Mouse (Mus musculus): ENCODE measurements at regions not wholly inside any gene's neighbourhood (a gene's known extent, or its start where the extent isn't known, plus 50 kb on each side); places are given as distances from the start of the nearest gene placed in this dataset.
A peak's percentile ranks its signal among the peaks of the same experiment; 100 is the strongest.

GRCm38 (mm10) chr12:98059419-98060180 lies 199.7 kb downstream of the Galc start:
- no peaks in the 10 kb centered on the region for H3K9me3 ChIP-seq
- H3K4me2 ChIP-seq (replicated peaks): no peak overlapping the region
- no peak overlapping the region for H3K27ac ChIP-seq
- H3K27me3 ChIP-seq (replicated peaks): no peaks in the 10 kb centered on the region
- H3K4me3 ChIP-seq (replicated peaks): no peak overlapping the region
- no peak for ATAC-seq
- H3K36me3 ChIP-seq: no peaks in the 10 kb centered on the region
- 80% methylated on average over 7 of the region's 7 CpGs for WGBS
- no peaks in the 10 kb centered on the region for H3K4me1 ChIP-seq (replicated peaks)
- H3K9ac ChIP-seq: no peak overlapping the region

- H3K9me3 ChIP-seq: no peaks in the 10 kb centered on the region
- ATAC-seq: no peak
- H3K27me3 ChIP-seq (replicated peaks): no peaks in the 10 kb centered on the region
- H3K9ac ChIP-seq: no peak overlapping the region
- no peak overlapping the region for H3K4me2 ChIP-seq (replicated peaks)
- no peaks in the 10 kb centered on the region for H3K4me1 ChIP-seq (replicated peaks)
- no peak overlapping the region for H3K4me3 ChIP-seq (replicated peaks)
- H3K36me3 ChIP-seq: no peaks in the 10 kb centered on the region
- H3K27ac ChIP-seq: no peak overlapping the region
- 91% methylated on average over 2 of the region's 2 CpGs for WGBS
Observed at GRCm38 (mm10) chr12:98058977-98059376, 200.3 kb downstream of the Galc start.

DNA sequence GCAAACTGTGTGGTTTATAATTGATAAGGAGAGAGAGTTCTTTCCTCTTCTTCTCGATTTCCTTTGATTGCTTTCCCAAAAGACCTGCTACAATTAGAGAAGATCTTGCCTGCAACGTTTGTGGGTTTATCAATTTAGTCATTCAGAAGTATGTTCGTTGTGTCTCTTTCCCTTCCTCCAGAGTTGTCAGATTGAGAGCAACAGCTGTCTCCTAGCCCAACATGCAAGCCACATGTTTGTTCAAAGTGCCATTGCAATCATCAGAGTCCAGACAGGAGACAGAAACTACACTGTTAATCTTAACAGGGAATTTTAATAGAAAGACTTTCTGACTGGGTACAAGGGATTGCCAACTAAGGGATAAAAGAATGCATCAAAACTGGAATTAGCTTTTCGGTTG lies 208.3 kb downstream of the Galc start:
- H3K9ac ChIP-seq: no peak overlapping the region
- no peaks in the 10 kb centered on the region for H3K9me3 ChIP-seq
- H3K27me3 ChIP-seq (replicated peaks): no peaks in the 10 kb centered on the region
- no peak overlapping the region for H3K4me2 ChIP-seq (replicated peaks)
- WGBS: 54% methylated on average over 4 of the region's 4 CpGs
- no peak for ATAC-seq
- no peak overlapping the region for H3K27ac ChIP-seq
- no peaks in the 10 kb centered on the region for H3K36me3 ChIP-seq
- H3K4me1 ChIP-seq (replicated peaks): no peaks in the 10 kb centered on the region
- no peak overlapping the region for H3K4me3 ChIP-seq (replicated peaks)

- WGBS: 5% methylated on average over 1 of the region's 1 CpGs
- ATAC-seq: 0 out of 2 replicates have a peak, but pooled peaks have one; percentile 31
- Histone ChIP-seq H3K4me3 (replicated peaks) (no peak overlapping the region), H3K36me3 (no peaks in the 10 kb centered on the region), H3K9me3 (no peaks in the 10 kb centered on the region), H3K9ac (no peak overlapping the region), H3K27ac (no peak overlapping the region), H3K4me1 (replicated peaks) (no peaks in the 10 kb centered on the region), H3K27me3 (replicated peaks) (no peaks in the 10 kb centered on the region), H3K4me2 (replicated peaks) (no peak overlapping the region)
Observed at GRCm38 (mm10) chr12:98050500-98050899, 208.8 kb downstream of the Galc start.

- Histone ChIP-seq H3K9ac (no peak overlapping the region), H3K27ac (no peak overlapping the region), H3K4me1 (replicated peaks) (no peaks in the 10 kb centered on the region), H3K4me3 (replicated peaks) (no peak overlapping the region), H3K9me3 (no peaks in the 10 kb centered on the region), H3K4me2 (replicated peaks) (no peak overlapping the region), H3K36me3 (no peaks in the 10 kb centered on the region), H3K27me3 (replicated peaks) (no peaks in the 10 kb centered on the region)
- ATAC-seq: no peak
- 24% methylated on average over 5 of the region's 5 CpGs for WGBS
Observed at GRCm38 (mm10) chr12:98050057-98050456, 209.2 kb downstream of the Galc start.

DNA sequence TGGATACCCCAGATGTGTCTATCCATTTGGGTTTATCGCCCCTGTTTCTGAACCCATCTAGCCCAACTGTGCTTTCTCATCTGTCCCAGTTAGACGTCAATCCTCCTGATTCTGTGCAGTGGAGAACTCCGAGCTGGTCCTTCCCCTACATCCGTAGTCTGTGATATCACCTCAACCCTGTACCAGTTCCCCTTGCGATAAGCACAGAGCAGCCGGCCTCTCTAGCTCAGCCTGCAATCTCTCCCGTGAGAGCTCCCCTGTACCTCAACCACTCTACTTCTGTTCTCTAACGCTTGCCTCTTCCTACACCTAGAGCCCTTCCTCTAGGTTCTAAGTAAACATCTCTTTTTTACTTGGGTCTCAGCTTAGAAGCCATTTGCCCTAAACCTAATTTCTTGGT lies 211.5 kb downstream of the Galc start:
- H3K9ac ChIP-seq: no peak overlapping the region
- no peaks in the 10 kb centered on the region for H3K36me3 ChIP-seq
- ATAC-seq: no peak
- H3K4me2 ChIP-seq (replicated peaks): no peak overlapping the region
- H3K4me1 ChIP-seq (replicated peaks): no peaks in the 10 kb centered on the region
- no peaks in the 10 kb centered on the region for H3K9me3 ChIP-seq
- H3K27ac ChIP-seq: no peak overlapping the region
- H3K4me3 ChIP-seq (replicated peaks): no peak overlapping the region
- WGBS: 81% methylated on average over 8 of the region's 8 CpGs
- no peaks in the 10 kb centered on the region for H3K27me3 ChIP-seq (replicated peaks)

- Histone ChIP-seq H3K9me3 (no peaks in the 10 kb centered on the region), H3K27ac (no peak overlapping the region), H3K9ac (no peak overlapping the region), H3K4me1 (replicated peaks) (no peaks in the 10 kb centered on the region), H3K4me3 (replicated peaks) (no peak overlapping the region), H3K4me2 (replicated peaks) (no peak overlapping the region), H3K36me3 (no peaks in the 10 kb centered on the region), H3K27me3 (replicated peaks) (no peaks in the 10 kb centered on the region)
- peak; percentile 37; the same call in 1 of the 2 replicates for ATAC-seq
- WGBS: 77% methylated on average over 11 of the region's 11 CpGs
Observed at GRCm38 (mm10) chr12:98046459-98047440, 212.5 kb downstream of the Galc start.

DNA sequence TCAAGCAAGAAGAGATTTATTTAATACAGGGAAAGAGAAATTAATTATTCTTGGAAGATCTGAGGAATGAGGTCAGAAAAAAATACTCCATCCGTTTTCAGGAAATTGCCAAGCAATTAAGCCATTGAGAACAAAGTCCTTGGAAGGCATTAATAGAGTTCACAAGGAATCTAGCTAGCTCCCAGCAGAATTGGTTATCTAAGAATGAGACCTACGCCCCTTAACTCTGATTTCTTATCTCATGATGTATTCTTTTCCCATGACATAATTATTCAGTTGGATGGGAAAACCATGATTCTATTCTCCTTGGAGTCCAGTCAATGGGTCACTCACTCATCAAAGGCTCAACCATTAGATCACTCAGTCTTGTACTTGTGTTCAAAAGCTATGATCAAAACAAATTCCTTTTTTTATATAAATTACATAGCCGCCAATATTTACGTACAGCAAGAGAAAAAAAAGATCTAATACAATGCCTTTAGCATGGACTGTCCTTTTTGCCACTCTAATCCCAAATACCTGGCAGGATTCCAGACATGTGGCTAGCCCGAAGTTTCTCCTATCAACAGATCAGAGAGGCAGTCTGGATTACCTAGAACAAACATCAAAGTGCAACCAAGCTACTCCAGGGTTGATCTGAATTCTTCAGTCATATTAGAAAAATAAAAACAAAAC lies 213.3 kb downstream of the Galc start:
- Histone ChIP-seq H3K27ac (no peak overlapping the region), H3K9ac (no peak overlapping the region), H3K36me3 (no peaks in the 10 kb centered on the region), H3K4me3 (replicated peaks) (no peak overlapping the region), H3K4me2 (replicated peaks) (no peak overlapping the region), H3K9me3 (no peaks in the 10 kb centered on the region), H3K4me1 (replicated peaks) (no peaks in the 10 kb centered on the region), H3K27me3 (replicated peaks) (no peaks in the 10 kb centered on the region)
- ATAC-seq: peak; percentile 83
- WGBS: 69% methylated on average over 5 of the region's 5 CpGs

GRCm38 (mm10) chr12:98043436-98043835 lies 215.8 kb downstream of the Galc start:
- 77% methylated on average over 5 of the region's 5 CpGs for WGBS
- H3K9ac ChIP-seq: no peak overlapping the region
- no peak overlapping the region for H3K4me2 ChIP-seq (replicated peaks)
- no peaks in the 10 kb centered on the region for H3K9me3 ChIP-seq
- ATAC-seq: no peak
- H3K27ac ChIP-seq: no peak overlapping the region
- no peaks in the 10 kb centered on the region for H3K4me1 ChIP-seq (replicated peaks)
- H3K27me3 ChIP-seq (replicated peaks): no peaks in the 10 kb centered on the region
- no peaks in the 10 kb centered on the region for H3K36me3 ChIP-seq
- H3K4me3 ChIP-seq (replicated peaks): no peak overlapping the region

- no peak overlapping the region for H3K27ac ChIP-seq
- no peaks in the 10 kb centered on the region for H3K27me3 ChIP-seq (replicated peaks)
- no peaks in the 10 kb centered on the region for H3K9me3 ChIP-seq
- H3K4me3 ChIP-seq (replicated peaks): no peak overlapping the region
- no peak for ATAC-seq
- no peak overlapping the region for H3K9ac ChIP-seq
- H3K4me2 ChIP-seq (replicated peaks): no peak overlapping the region
- H3K36me3 ChIP-seq: no peaks in the 10 kb centered on the region
- WGBS: 90% methylated on average over 4 of the region's 4 CpGs
- H3K4me1 ChIP-seq (replicated peaks): no peaks in the 10 kb centered on the region
Observed at GRCm38 (mm10) chr12:98039677-98040076, 219.6 kb downstream of the Galc start.

DNA sequence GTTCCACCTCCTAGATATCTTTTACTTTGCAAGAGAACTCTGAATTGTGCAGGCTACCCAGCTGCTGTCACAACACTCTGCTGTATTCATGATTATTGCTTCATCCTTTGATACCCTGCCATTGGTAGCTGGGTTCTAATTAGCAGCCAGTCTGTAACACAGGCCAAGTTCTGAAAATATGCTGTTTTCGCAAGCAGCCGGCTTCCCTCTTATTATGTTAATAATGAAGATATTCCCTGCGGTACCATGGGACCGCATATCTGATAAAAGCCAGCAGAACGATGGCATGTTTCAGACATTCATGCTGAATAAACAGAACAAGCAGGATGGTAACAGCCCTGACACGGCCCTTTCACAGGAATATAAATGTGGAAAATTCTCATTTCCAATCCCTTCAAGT lies 235.6 kb downstream of the Galc start:
- ATAC-seq: no peak
- H3K4me2 ChIP-seq (replicated peaks): no peak overlapping the region
- H3K36me3 ChIP-seq: no peaks in the 10 kb centered on the region
- H3K4me1 ChIP-seq (replicated peaks): no peaks in the 10 kb centered on the region
- H3K9ac ChIP-seq: no peak overlapping the region
- WGBS: 82% methylated on average over 6 of the region's 6 CpGs
- H3K9me3 ChIP-seq: no peaks in the 10 kb centered on the region
- H3K27me3 ChIP-seq (replicated peaks): no peaks in the 10 kb centered on the region
- no peak overlapping the region for H3K27ac ChIP-seq
- no peak overlapping the region for H3K4me3 ChIP-seq (replicated peaks)

DNA sequence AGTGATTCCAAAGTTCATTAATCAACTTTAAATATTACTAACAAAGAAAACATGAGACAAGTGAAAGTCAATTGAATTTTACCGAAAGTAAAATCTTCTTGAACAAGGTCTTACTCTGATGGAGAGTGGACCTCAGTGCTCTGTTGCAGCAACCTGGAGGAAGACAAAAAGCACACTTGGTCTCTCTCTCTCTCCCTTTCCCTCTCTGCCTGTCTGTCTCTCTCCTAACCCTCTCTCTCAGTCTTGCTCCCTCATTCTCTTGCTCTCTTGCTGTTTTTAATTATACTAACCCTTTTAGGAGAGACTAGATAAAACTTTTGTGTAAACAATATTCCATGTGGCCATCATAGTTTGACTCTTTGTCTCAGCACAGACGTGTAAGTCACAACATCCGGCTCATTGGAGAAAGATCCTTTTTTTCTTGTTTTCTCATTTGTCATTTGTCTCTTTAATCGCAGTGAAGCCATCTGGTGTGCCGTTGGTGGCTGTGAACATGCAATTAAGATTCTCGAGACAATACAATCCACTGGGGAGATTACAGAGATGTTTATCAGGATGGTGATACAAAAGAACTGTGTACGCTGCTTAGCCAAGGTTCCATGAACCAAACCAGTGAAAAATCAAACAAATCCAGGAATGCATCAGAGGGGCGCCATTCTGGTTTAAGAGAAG lies 244.5 kb downstream of the Galc start:
- Histone ChIP-seq H3K27ac (no peak overlapping the region), H3K4me3 (replicated peaks) (no peak overlapping the region), H3K4me2 (replicated peaks) (no peak overlapping the region), H3K9me3 (no peaks in the 10 kb centered on the region), H3K27me3 (replicated peaks) (no peaks in the 10 kb centered on the region), H3K4me1 (replicated peaks) (no peaks in the 10 kb centered on the region), H3K36me3 (no peaks in the 10 kb centered on the region), H3K9ac (no peak overlapping the region)
- no peak for ATAC-seq
- WGBS: 44% methylated on average over 8 of the region's 8 CpGs

All from intestine, embryonic 15.5 days (tissue).